Mouse (Mus musculus) thymus, adult 2 months (tissue): ENCODE data around the gene Opcml.

ENCODE experiments used
- CTCF ChIP-seq: fragments of 200-500 bp; IDR thresholded peaks from 2 replicates; pipeline ENCODE4 v1.5.1; 2012; ENCODE audit warnings: mild to moderate bottlenecking, control low read depth, low read length, moderate library complexity, borderline replicate concordance; ENCODE audit not compliant: control insufficient read depth, poor library complexity, insufficient read depth; ENCODE audit errors: extremely low read depth
- POLR2A ChIP-seq: fragments of 200-500 bp; IDR thresholded peaks from 2 replicates; pipeline ENCODE4 v1.6.1; 2012; ENCODE audit warnings: mild to moderate bottlenecking, low read length, control low read depth, moderate library complexity; ENCODE audit not compliant: control insufficient read depth, poor library complexity, insufficient read depth; ENCODE audit errors: extremely low read depth

DNA sequence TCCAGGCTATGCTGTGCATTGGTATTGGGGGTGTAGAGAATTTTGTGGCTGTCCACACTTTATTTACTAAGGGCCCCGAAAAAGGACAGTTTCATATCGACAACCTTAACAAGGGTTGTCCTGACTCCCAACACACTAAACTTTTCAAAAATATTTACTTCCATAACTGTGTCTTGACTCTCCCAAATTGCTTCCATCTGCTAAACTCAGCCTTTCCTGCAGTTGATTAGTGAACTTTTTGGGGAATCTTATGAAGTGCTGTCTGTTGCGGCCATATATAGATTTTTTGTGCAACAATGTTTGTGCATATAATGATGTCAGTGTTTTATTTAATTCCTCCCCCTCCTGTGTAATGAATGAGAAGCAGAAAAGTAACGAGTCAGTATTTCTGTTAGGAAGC is 690.7 kb downstream of the Opcml start:
- TF ChIP-seq CTCF (no peak), POLR2A (no peak)
